Mouse (Mus musculus) thymus, postnatal 10 days (tissue): ENCODE results near the gene Ngrn.

Experiments used
- DNase-seq, 2 experiments: peaks; one replicate each; pipeline ENCODE4 v3.0.0; 2021; ENCODE audit warnings: low spot score in 2 of 2

Ngrn gene

DNA sequence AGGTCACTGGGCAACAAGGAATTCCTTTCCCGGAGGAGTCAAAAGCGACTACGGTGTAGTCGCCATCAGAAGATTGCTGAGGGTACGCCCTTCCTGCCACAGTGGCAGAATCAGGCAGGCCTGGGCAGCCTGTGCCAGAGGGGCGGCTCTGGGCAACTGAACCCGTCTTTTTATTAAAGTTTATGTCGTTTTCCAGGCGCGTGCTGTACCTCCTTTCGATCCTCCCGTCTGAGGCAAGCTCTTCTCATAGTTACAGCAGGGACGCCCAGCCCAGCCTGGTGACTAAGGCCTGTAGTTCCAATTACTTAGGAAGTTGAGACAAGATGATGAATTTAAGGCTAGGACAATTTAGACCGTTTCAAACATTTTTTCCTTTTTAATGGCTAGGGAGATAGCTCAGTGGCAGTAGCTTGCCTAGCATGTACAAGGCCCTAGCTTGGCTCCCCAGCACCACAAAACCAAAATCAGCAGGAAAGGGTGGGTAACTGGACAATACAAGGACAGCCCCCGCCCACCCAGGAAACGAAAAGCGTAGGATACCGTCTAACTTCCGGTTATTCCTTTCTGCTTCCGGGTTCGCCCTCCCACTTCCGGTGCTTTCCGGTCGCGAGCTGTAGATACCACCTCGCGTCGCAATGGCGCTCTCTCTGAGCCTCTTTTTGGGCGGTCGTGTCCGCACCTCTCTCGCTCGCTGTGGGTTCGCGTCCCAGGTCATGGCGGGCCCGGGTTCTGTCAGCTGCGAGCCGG is at the start of gene Ngrn:
Gene Ngrn (plus strand): TSS at position 591 of the 747 bp plus-strand sequence.
- peak; percentile 72 to 81 for DNase-seq

DNA sequence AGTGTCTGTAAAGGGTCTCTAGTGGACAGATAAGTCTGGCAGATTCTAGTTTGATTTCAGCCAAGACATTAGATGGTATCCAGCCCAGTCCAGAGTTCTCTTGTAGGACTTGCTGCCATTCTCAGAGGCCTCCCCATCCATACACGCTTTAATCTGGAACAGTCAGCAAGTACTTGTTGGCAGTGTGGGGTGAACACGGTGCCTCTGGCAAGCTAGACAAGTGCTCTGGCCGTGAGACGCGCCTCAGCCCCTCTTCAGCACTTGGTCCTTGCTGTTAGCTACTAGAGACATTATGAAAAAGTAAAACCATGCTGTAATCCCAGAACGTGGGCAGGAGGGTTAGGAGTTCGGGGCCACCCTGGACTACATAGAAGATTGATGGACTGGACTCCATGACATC is 47.4 kb upstream of the Ngrn start:
- no peak for DNase-seq

DNA sequence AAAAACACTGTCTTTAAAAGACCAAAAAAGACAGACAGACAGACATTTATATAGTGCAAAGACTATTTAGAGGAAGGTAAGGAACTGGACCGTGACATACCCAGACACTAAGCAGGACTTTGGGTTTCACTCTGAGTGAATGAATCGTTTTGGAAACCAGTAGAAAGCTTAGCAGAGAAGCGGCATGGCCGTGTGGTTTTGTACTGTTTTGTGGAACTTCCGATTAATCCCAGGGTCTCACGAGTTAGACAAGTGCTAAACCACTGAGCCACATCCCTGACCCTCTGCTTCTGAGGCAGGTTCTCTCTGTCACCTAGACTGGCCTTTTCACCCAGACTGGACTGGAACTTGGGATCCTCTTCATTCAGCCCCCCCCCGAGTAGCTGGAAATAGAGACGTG is 46.6 kb upstream of the Ngrn start:
- DNase-seq, result no peak

DNA sequence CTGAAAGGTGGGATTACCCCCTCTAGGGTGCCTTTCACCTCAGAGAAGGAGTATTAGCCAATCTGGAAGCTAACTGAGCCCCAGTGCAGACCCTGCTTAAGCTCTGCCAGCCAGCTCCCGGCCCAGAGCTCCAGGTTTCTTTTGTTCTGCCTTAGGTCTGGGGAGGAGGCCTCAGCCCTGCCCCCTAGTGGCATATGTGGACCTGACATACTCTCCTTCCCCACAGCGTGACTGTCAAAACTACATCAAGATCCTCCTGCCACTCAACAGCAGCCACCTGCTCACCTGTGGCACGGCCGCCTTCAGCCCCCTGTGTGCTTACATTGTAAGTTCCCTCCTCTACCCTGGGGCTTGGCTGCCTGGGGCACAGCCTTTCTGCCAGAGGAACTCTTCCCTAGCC is 45.6 kb upstream of the Ngrn start:
- peak; percentile 73 to 90 for DNase-seq

DNA sequence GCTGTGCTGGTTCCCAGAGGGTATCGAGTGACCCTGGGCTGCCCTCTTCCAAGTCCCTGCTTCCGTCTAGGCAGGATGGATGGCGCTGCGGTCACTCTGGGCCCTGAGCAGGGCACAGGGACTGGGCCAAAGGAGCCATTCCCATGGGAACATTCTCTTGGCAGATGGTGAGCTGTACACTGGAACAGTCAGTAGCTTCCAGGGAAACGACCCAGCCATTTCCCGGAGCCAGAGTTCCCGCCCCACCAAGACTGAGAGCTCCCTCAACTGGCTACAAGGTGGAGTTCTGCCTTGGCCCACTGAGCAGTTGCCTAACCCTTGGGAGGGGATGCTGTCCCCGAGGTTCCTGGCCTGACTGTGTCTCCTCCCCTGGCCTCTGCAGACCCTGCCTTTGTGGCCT is 44.4 kb upstream of the Ngrn start:
- DNase-seq, result no peak

DNA sequence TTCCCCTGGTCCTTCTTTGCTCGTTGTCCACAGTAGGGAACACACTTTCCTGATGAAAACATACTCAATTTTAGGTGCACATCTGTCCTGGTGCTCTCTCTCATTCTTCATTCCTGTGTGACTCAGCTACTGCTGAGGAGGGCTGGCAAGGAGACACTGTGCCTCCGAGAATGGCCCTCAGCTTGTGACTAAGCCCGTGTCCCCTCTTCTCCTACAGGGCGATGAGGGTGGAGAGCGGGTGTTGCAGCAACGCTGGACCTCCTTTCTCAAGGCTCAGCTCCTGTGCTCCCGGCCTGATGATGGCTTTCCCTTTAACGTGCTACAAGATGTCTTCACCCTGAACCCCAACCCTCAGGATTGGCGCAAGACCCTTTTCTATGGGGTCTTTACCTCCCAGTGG is 42.3 kb upstream of the Ngrn start:
- DNase-seq, result no peak

DNA sequence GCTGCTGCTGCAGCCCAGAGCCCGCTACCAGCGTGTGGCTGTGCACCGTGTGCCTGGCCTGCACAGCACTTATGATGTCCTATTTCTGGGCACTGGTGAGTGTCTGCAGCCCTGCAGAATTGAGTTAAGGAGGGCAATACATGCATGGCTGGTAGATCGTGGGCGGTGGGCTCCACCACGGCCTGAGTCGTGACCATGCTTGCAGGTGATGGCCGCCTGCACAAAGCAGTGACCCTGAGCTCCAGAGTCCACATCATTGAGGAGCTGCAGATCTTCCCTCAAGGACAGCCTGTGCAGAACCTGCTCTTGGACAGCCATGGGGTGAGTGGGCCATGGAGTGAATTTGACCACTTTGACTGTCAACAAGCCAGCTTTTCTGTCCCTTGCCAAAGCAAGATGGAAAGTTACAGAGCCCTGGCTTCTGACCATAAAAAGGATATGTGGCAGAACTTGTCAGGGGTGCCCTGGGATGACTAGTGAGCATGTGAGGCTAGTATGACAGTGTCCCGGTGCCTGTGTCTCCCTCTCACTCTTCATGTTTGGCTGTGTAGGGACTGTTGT is 40.7 kb upstream of the Ngrn start:
- no peak for DNase-seq

DNA sequence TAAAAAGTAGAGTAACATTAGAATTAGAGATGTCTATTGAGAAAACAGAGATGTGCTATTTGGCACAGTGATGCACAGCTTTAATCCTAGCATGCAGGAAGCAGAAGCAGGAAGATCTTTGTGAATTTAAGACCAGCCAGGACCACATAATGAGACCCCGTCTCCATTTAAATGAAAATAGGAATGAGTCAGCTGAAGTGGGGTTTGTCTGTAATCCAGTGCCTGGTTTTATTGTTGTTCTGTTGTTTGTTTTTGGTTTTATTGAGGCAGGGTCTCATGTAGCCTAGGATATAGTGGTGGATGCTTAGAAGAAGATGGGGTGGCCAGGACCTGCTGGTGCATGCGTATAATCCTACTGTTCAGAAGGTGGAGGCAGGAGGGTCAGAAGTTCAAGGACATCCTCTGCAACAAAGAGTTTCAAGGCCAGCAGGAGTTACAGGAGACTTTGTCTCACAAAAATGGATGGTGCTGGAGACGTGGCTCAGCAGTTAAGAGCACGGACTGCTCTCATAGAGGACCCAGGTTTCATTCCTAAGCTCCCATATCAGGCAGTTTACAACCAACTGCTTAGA is 39.8 kb upstream of the Ngrn start:
- DNase-seq, result no peak

DNA sequence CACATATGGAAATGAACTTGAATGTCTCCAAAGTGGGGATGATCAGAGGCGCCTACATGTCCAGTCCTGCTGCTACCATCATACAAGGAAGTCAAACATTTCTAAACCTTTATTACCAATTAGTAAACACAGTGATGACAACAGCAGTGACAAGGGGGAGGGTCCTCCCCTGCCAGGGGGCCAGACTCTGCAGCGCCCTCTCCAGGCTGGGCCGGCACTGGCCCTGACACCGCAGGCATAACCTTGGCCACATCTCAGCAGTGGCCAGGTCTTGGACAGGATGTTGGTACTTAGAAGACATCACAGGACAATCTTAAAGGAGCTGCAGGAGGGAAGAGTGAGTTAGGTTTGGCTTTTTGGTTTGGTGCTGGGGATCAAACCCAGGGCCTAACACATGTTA is 34.0 kb upstream of the Ngrn start:
- no peak for DNase-seq

DNA sequence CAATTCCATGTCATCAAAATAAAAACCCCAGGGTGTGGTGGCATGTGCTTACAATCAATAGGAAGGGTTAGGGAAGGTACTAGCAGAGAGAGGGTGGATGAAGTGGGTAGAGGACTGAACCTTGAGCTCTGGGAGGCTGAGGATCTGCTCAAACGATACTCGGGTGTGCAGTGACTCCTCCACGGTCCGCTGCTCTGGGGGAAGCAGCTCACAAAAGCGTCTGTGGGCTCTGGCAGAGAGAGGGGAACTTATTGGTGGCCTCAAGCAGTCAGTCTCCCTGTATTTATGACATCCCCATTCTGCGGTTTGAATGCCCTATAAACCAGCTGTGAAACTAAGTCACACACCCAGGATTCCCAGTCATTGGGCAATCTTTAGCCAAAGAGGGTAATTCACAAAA is 30.8 kb upstream of the Ngrn start:
- no peak for DNase-seq

DNA sequence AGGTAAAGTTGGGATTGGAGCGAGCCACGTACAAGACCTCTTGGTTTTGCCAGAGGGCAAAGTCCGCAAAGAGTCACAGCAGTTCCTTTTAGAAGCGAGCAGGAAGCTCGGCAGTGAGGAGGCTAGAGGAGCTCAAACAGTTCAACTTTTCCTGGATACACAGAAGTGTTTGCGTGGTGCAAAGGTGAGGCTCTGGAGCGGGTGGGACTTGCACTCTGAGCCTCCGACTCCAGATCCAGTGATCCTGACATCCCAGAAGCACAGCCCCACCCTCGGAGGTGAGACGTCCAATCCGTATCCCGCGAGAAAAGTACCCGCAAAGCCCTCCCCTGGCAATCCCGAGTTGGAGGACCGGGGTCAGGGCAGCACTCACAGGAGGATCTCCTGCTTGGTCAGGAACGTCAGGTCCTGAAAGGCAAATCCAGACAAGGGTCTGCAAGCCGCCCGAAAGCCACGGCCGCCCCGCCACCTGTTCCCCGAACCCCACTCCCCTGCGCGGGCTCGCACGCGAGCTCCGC is 29.0 kb upstream of the Ngrn start:
- DNase-seq, result no peak

DNA sequence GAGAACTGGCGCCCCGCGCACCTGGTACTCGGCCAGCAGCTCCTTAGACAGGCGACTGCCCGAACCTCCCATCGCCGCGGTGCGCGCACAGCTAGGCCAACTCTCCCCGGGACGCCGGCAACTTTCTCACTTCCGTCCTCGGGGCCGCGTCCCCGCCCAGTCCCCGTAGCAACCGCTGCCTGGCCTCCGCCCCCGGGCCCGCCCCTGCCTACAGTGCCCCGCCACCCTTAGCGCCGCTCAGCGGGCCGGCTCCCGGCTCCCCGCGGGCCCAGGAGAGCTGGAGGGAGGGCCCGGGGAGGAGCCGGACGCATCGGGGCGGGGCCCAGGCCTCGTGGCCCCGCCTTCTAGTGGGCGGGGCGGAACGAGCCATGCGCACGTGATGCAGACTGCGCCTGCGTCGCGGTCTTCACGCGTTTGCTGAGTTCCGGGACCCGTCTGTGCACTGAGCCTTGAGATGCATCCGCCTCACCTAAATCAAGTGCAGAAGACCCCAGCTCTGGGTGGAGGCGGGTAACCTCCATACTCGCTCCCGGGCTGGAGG is 28.5 kb upstream of the Ngrn start, which contains the start of the genes Cib1 and Gdpgp1:
Gene Cib1 (minus strand): TSS at position 325 of the 541 bp plus-strand sequence.
Gene Gdpgp1 (plus strand): TSS at position 377 of the 541 bp plus-strand sequence.
- peak; percentile 97 to 98 for DNase-seq

DNA sequence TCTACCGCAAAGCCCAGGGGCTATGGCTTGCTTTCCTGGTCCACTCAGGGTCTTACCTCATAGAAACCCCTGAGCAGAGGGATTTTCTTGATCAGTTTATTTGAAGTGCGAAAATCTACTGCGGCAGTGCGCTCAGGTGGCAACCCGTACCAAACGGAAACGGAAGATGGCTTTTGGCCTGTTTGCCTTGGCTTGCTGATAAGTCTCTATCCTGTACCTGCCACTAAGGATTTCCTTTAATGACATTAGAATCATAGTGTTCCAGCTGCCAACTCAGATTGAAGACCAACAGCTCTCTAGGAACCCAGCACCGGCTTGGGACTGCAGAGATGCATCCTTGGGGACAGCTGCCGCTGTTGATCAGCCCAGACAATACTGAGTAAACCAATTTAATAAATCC is 27.2 kb upstream of the Ngrn start:
- no peak for DNase-seq

DNA sequence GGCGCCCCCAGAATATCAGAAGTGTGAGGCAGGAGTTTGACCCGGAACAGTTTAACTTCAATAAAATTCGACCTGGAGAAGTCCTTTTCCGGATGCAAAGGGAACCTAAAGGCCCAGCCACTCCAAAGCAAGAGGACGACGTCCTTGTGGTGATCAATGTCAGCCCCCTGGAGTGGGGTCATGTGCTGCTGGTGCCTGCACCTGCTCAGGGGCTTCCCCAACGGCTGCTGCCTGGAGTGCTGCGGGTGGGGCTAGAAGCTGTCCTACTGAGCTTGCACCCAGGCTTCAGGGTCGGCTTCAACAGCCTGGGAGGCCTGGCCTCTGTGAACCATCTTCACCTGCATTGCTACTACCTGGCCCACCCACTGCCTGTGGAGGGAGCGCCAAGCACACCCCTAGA is 22.5 kb upstream of the Ngrn start:
- no peak for DNase-seq

DNA sequence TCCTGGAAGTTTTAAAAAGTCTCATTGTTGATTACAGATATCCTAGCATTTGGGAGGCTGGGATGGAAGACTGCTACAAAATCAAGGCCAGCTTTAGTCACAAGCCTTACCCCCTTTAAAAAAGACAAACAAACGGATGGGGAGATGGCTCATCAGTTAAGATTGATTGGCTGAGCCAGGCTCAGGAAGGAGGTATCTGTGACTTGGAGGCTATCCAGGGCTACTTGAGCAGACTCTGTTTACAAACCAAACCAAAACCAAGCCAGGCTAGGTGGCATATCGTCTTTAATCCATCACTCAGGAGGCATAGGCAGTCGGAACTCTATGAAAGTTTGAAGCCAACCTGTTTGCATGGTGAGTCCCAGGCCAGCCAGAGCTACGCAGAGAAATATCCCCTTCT is 19.4 kb upstream of the Ngrn start:
- no peak for DNase-seq

DNA sequence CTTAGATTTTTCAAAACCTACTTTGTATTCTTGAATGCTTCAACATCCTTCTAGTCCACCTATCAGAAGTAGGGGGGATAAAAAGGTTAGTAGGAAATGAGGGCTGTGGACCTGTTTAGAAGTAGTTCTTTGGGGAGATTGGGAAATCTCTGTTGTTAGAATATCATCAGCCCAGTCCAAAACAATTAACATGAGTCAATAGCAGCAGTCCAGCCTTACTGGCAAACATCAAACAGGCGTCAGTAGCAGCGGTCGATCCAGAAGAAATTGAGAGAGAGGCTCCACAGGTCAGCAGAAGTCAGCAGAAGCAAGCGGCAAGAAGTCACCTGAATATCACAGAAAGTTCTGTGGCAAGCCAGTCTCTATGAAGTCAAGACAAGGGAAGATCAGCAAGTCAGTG is 16.2 kb upstream of the Ngrn start:
- no peak for DNase-seq

DNA sequence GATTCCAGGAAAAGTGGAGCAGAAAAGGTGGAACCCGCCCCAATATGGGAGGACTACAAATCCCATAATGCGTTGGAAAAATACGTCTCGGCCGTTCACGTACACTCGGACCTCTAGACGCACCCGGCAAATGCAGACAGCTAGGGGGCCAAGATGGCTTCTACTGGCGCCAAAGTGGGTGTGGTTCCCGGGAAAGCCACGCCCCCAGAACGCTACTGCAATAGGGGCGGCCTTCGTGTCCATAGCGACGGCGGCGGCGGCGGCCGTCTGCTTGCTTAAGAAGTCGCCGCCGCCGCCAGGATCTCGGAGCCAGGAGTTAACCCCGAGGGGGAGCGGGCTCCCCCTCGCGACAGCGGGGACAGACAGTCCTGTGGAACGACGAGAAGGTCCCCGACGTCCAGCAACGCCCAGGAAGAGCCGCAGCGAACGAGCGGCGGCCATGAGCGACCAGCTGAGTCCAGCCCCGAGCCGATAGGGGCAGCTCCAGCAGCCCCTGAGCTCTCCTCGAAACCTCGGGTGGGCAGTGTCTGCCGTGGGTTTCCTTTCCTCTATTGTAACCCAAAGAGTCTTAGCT is 14.8 kb upstream of the Ngrn start, which contains the start of gene Ttll13:
Gene Ttll13 (plus strand): TSS at position 229 of the 574 bp plus-strand sequence.
- peak; percentile 96 for DNase-seq

DNA sequence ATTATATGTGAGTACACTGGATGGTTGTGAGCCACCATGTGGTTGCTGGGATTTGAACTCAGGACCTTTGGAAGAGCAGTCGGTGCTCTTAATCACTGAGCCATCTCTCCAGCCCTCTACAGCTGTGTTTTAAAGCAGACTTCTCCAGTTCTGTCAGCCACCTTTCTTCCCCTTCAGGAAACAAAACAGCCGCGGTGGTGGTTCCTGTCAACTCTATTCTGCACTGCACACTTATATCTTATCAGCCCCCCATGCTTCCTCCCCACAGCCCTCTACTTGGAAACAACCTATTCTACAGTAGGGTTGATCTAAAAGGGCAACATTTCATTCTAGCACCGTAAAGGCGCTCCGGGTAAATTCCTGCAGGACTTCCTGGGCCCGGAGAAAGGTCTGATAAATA is 14.2 kb upstream of the Ngrn start:
- DNase-seq, result peak in 1 of 2 experiments; percentile 29

DNA sequence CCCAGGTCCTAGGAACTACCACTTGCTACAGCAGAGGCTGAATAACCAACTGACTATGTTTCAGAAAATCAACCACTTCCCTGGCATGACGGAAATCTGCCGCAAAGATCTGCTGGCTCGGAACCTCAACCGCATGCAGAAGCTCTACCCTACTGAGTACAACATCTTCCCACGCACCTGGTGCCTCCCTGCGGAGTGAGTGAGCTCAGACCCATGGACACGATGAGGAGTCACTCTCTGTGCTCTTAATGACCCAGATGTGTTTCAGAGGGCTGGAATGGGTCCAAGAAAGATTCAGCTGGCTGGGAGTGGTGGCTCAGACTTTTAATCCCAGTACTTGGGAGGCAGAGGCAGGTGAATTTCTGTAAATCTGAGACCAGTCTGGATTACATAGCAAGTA is 8.6 kb upstream of the Ngrn start:
- DNase-seq, result no peak

DNA sequence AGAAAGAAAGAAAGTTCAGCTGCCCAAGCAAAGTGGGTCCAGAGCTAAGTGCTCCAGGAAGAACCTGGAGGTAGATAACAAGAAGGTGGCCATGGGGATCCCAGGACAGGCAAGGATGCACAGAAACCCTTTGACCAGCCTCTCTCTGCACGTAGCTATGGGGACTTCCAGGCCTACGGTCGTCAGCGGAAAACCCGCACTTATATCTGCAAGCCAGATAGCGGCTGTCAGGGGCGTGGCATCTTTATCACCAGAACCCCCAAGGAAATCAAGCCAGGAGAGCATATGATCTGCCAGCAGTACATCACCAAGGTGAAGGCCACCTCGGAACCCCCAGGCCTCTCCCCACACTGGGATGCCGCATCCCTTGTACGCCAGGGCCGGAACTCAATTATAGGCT is 8.1 kb upstream of the Ngrn start:
- no peak for DNase-seq

DNA sequence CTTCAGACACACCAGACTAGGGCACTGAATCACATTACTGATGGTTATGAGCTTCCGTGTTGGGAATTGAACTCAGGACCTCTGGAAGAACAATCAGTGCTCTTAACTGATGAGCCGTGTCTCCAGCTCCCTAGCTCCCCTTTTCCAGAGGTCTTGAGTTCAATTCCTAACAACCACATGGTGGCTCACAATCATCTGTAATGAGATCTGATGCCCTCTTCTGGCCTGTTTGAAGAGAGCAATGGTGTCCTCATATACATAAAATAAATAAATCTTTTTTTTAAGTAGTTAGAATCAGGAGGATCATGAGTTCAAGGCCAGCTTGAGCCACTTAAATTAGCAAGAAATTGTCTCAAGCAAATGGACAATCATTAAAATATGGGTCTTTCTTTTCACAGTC is 5.0 kb upstream of the Ngrn start:
- no peak for DNase-seq

DNA sequence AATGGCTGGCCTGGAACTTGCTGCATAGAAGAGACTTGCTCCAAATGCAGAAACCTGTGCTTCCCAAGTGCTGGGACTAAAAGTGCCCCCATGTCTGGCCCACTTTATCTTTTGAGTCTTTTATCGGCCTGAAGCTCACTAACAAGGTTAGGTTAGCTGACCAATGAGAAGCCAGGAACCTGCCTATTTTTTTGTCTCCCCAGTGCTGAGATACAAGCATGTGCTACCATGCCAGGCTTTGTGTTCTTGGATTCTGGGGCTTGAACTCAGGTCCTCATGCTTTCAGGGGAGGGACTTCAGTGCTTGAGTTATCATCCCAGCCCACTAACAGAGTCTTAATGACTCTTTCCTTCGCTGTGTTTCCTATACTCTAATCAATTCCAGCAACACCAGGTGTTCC is 3.3 kb upstream of the Ngrn start:
- no peak for DNase-seq
